Mouse (Mus musculus): ENCODE results near the gene Plac8.

DNA sequence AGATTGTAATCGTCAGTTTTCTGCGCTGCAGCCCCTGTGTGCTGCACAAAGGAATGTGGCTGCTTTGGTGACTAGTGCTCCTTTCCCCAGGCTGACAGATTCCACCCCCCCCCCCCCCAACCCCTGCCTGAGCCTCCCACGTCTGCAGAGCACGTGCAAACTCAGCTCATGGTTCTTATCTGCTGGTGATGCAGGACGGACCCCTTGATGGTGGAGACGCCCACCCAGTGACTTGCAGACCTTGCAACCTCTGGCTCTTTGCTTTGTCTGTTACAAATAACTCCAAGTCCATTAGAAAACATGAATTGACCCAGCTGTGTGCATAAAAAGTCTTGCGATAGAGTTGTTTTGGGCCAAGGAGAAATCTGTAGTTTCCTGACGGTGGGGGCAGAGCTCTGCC, 1.3 kb downstream of the Plac8 start:
- TF ChIP-seq CTCF (IDR thresholded peaks at IDR 0.05; ENCODE audit: control insufficient read depth, insufficient read depth, insufficient read length) (no peak), FOSL1 (IDR thresholded peaks at IDR 0.05; ENCODE audit: insufficient read depth, low read length, poor library complexity, severe bottlenecking) (no peak), MYOD1 (IDR thresholded peaks at IDR 0.05; ENCODE audit: control insufficient read depth, insufficient read length, low read depth) (no peak), USF1 (IDR thresholded peaks at IDR 0.05; ENCODE audit: low read depth) (no peak), MAX (IDR thresholded peaks at IDR 0.05) (no peak)
